Mouse (Mus musculus) common myeloid progenitor, adult 5-6 weeks (primary cell): ENCODE measurements at regions not wholly inside any gene's neighbourhood (a gene's known extent, or its start where the extent isn't known, plus 50 kb on each side); places are given as distances from the start of the nearest gene placed in this dataset.

ENCODE experiments used
- ATAC-seq: replicated peaks from 2 replicates; pipeline ENCODE4 v1.8.0; 2016; ENCODE audit warnings: low read depth, mild to moderate bottlenecking, moderate TSS enrichment, inconsistent platforms; ENCODE audit not compliant: poor library complexity, severe bottlenecking

- no peak for ATAC-seq
Observed at GRCm38 (mm10) chr8:30941511-30942175, 2486.9 kb upstream of the 5930422O12Rik start.

GRCm38 (mm10) chr8:30946154-30947065 lies 2482.1 kb upstream of the 5930422O12Rik start:
- no peak for ATAC-seq

GRCm38 (mm10) chr8:30952818-30953217 lies 2475.7 kb upstream of the 5930422O12Rik start:
- no peak for ATAC-seq

GRCm38 (mm10) chr8:30959436-30960180 lies 2468.9 kb upstream of the 5930422O12Rik start:
- ATAC-seq, result no peak

GRCm38 (mm10) chr8:30960486-30960885 lies 2468.0 kb upstream of the 5930422O12Rik start:
- ATAC-seq, result no peak

GRCm38 (mm10) chr8:30962207-30962606 lies 2466.3 kb upstream of the 5930422O12Rik start:
- ATAC-seq, result no peak

GRCm38 (mm10) chr8:30982814-30983213 lies 2445.7 kb upstream of the 5930422O12Rik start:
- no peak for ATAC-seq

- ATAC-seq, result no peak
Observed at GRCm38 (mm10) chr8:30988051-30988450, 2440.5 kb upstream of the 5930422O12Rik start.

- no peak for ATAC-seq
Observed at GRCm38 (mm10) chr8:30998657-30999056, 2429.9 kb upstream of the 5930422O12Rik start.

- no peak for ATAC-seq
Observed at GRCm38 (mm10) chr8:31000120-31000519, 2428.4 kb upstream of the 5930422O12Rik start.

GRCm38 (mm10) chr8:31001980-31002730 lies 2426.4 kb upstream of the 5930422O12Rik start:
- no peak for ATAC-seq

GRCm38 (mm10) chr8:31008309-31008708 lies 2420.2 kb upstream of the 5930422O12Rik start:
- no peak for ATAC-seq

GRCm38 (mm10) chr8:31012068-31012467 lies 2416.4 kb upstream of the 5930422O12Rik start:
- no peak for ATAC-seq

- peak; percentile 90 for ATAC-seq
Observed at GRCm38 (mm10) chr8:31031721-31032591, 2396.6 kb upstream of the 5930422O12Rik start.

- peak; percentile 82 for ATAC-seq
Observed at GRCm38 (mm10) chr8:31033281-31033680, 2395.2 kb upstream of the 5930422O12Rik start.

- ATAC-seq, result no peak
Observed at GRCm38 (mm10) chr8:31036892-31037291, 2391.6 kb upstream of the 5930422O12Rik start.
